Mouse (Mus musculus) hindbrain, embryonic 13.5 days (tissue): ENCODE data around the gene Itgad. TPM values are rescaled to one million over a fixed set of nuclear protein-coding genes. Genes with fewer than 3 reads are reported as not detected.
"Not testable (repeated sequence)": the region's sequence is repeated elsewhere in the genome, so short reads cannot be mapped to it uniquely, and the experiment has no call there.

Experiments used
- ATAC-seq: fragments of 200-750 bp; cut with Nextera tagmentation; 2 replicates; pipeline ENCODE4 v1.8.0; 2017; ENCODE audit warnings: moderate TSS enrichment; ENCODE audit not compliant: low FRiP score
- H3K27ac ChIP-seq: fragments of 300-500 bp; sonication (generic); 2 replicates; pipeline ENCODE4 v1.5.1; 2015; ENCODE audit warnings: inconsistent platforms, mild to moderate bottlenecking, moderate library complexity
- H3K27me3 ChIP-seq: fragments of 300-500 bp; sonication (generic); 2 replicates; pipeline ENCODE4 v1.6.1; 2015; ENCODE audit warnings: mild to moderate bottlenecking, inconsistent platforms
- H3K36me3 ChIP-seq: fragments of 300-500 bp; sonication (generic); 2 replicates; pipeline ENCODE4 v1.6.1; 2015; ENCODE audit warnings: mild to moderate bottlenecking, inconsistent platforms
- H3K4me1 ChIP-seq: fragments of 300-500 bp; sonication (generic); replicated peaks from 2 replicates; pipeline ENCODE4 v1.6.1; 2015; ENCODE audit warnings: inconsistent platforms
- H3K4me2 ChIP-seq: fragments of 300-500 bp; sonication (generic); 2 replicates; pipeline ENCODE4 v1.6.1; 2015; ENCODE audit warnings: inconsistent platforms, mild to moderate bottlenecking, moderate library complexity
- H3K4me3 ChIP-seq: fragments of 300-500 bp; sonication (generic); 2 replicates; pipeline ENCODE4 v1.5.1; 2015; ENCODE audit warnings: mild to moderate bottlenecking, inconsistent platforms
- H3K9ac ChIP-seq: fragments of 300-500 bp; sonication (generic); 2 replicates; pipeline ENCODE4 v1.6.1; 2015; ENCODE audit warnings: mild to moderate bottlenecking, inconsistent platforms
- H3K9me3 ChIP-seq: fragments of 300-500 bp; sonication (generic); 2 replicates; pipeline ENCODE4 v1.6.1; 2016; ENCODE audit warnings: inconsistent platforms
- WGBS: fragments of 180-500 bp; shearing (Covaris S2); methylation state at CpG from one replicate; pipeline ENCODE4 v1.1.7; 2015; 5-methylcytosine and 5-hydroxymethylcytosine counted together
- polyA plus RNA-seq: library from polyadenylated mRNA; unstranded; fragments of >200 nt; fragmentation: Nextera tagmentation; extraction: Ambion mirVana; gene quantifications from 2 replicates; pipeline ENCODE4 v1.2.1, GENCODE M21; 2015

The Itgad gene
- polyA plus RNA-seq, 1 experiment from 2014 or later: not detected

GRCm38 (mm10) chr7:128133596-128133995, 20.6 kb upstream of the Itgad start:
- ATAC-seq: no peak
- H3K4me2 ChIP-seq: no peak overlapping the region
- 80% methylated on average over 2 of the region's 2 CpGs for WGBS
- no peaks in the 10 kb centered on the region for H3K36me3 ChIP-seq
- H3K4me3 ChIP-seq: no peak overlapping the region
- no peak overlapping the region for H3K27ac ChIP-seq
- no peaks in the 10 kb centered on the region for H3K27me3 ChIP-seq
- no peaks in the 10 kb centered on the region for H3K4me1 ChIP-seq
- H3K9ac ChIP-seq: no peak overlapping the region
- no peaks in the 10 kb centered on the region for H3K9me3 ChIP-seq

- H3K9me3 ChIP-seq: no peaks in the 10 kb centered on the region
- no peak overlapping the region for H3K9ac ChIP-seq
- H3K4me1 ChIP-seq: no peaks in the 10 kb centered on the region
- H3K4me3 ChIP-seq: no peak overlapping the region
- WGBS: 51% methylated on average over 4 of the region's 4 CpGs
- H3K4me2 ChIP-seq: no peak overlapping the region
- no peak for ATAC-seq
- H3K27ac ChIP-seq: no peak overlapping the region
- no peaks in the 10 kb centered on the region for H3K36me3 ChIP-seq
- no peaks in the 10 kb centered on the region for H3K27me3 ChIP-seq
Observed at GRCm38 (mm10) chr7:128136927-128137326, 17.2 kb upstream of the Itgad start.

GRCm38 (mm10) chr7:128139611-128140010, 14.6 kb upstream of the Itgad start:
- no peaks in the 10 kb centered on the region for H3K4me1 ChIP-seq

GRCm38 (mm10) chr7:128150970-128151369, 3.2 kb upstream of the Itgad start:
- no peak for ATAC-seq
- H3K27me3 ChIP-seq: no peaks in the 10 kb centered on the region
- H3K4me1 ChIP-seq: no peaks in the 10 kb centered on the region
- no peak overlapping the region for H3K27ac ChIP-seq
- WGBS: 90% methylated on average over 8 of the region's 8 CpGs
- no peaks in the 10 kb centered on the region for H3K9me3 ChIP-seq
- H3K9ac ChIP-seq: no peak overlapping the region
- H3K36me3 ChIP-seq: no peaks in the 10 kb centered on the region
- H3K4me3 ChIP-seq: no peak overlapping the region
- H3K4me2 ChIP-seq: no peak overlapping the region

More at GRCm38 (mm10) chr7:128139611-128140010, 14.6 kb upstream of the Itgad start:
- ATAC-seq: no peak
- H3K4me2 ChIP-seq: no peak overlapping the region
- H3K9me3 ChIP-seq: no peaks in the 10 kb centered on the region
- no peaks in the 10 kb centered on the region for H3K27me3 ChIP-seq
- H3K9ac ChIP-seq: no peak overlapping the region
- H3K4me3 ChIP-seq: no peak overlapping the region
- no peaks in the 10 kb centered on the region for H3K36me3 ChIP-seq
- WGBS: 96% methylated on average over 6 of the region's 6 CpGs
- H3K27ac ChIP-seq: no peak overlapping the region

- Histone ChIP-seq H3K4me1 (no peaks in the 10 kb centered on the region), H3K9ac (no peak overlapping the region), H3K4me3 (no peak overlapping the region), H3K27ac (no peak overlapping the region), H3K27me3 (no peaks in the 10 kb centered on the region), H3K36me3 (no peaks in the 10 kb centered on the region), H3K4me2 (no peak overlapping the region), H3K9me3 (no peaks in the 10 kb centered on the region)
- ATAC-seq: no peak
- WGBS: 77% methylated on average over 10 of the region's 10 CpGs
Observed at GRCm38 (mm10) chr7:128154924-128155323, 748 bp downstream of the Itgad start.

GRCm38 (mm10) chr7:128158688-128159354, 4.6 kb downstream of the Itgad start:
- H3K36me3 ChIP-seq, H3K4me3 ChIP-seq, ATAC-seq, H3K27ac ChIP-seq, H3K4me1 ChIP-seq, H3K4me2 ChIP-seq, H3K9ac ChIP-seq, H3K27me3 ChIP-seq, H3K9me3 ChIP-seq: not testable (repeated sequence)
- WGBS: 83% methylated on average over 8 of the region's 8 CpGs

- no peak overlapping the region for H3K4me2 ChIP-seq
- H3K27me3 ChIP-seq: no peaks in the 10 kb centered on the region
- no peak overlapping the region for H3K4me3 ChIP-seq
- WGBS: 97% methylated on average over 4 of the region's 4 CpGs
- no peaks in the 10 kb centered on the region for H3K36me3 ChIP-seq
- no peaks in the 10 kb centered on the region for H3K4me1 ChIP-seq
- H3K9ac ChIP-seq: no peak overlapping the region
- H3K27ac ChIP-seq: no peak overlapping the region
- no peaks in the 10 kb centered on the region for H3K9me3 ChIP-seq
- ATAC-seq: no peak
Observed at GRCm38 (mm10) chr7:128164001-128164400, 9.8 kb downstream of the Itgad start.

GRCm38 (mm10) chr7:128166391-128166790, 12.2 kb downstream of the Itgad start:
- H3K9ac ChIP-seq: no peak overlapping the region
- no peak overlapping the region for H3K4me2 ChIP-seq
- no peak overlapping the region for H3K4me3 ChIP-seq
- no peaks in the 10 kb centered on the region for H3K9me3 ChIP-seq
- H3K4me1 ChIP-seq: no peaks in the 10 kb centered on the region
- H3K36me3 ChIP-seq: no peaks in the 10 kb centered on the region
- 90% methylated on average over 7 of the region's 7 CpGs for WGBS
- no peaks in the 10 kb centered on the region for H3K27me3 ChIP-seq
- ATAC-seq: no peak
- no peak overlapping the region for H3K27ac ChIP-seq

GRCm38 (mm10) chr7:128169996-128170395, 15.8 kb downstream of the Itgad start:
- ATAC-seq: no peak
- Histone ChIP-seq H3K4me1 (no peaks in the 10 kb centered on the region), H3K4me2 (no peak overlapping the region), H3K27ac (no peak overlapping the region), H3K27me3 (no peaks in the 10 kb centered on the region), H3K36me3 (no peaks in the 10 kb centered on the region), H3K4me3 (no peak overlapping the region), H3K9ac (no peak overlapping the region), H3K9me3 (no peaks in the 10 kb centered on the region)
- 77% methylated on average over 3 of the region's 3 CpGs for WGBS

GRCm38 (mm10) chr7:128178385-128178784, 24.2 kb downstream of the Itgad start:
- Histone ChIP-seq H3K36me3 (no peaks in the 10 kb centered on the region), H3K9me3 (no peaks in the 10 kb centered on the region), H3K4me3 (no peak overlapping the region), H3K9ac (no peak overlapping the region), H3K27me3 (no peaks in the 10 kb centered on the region), H3K4me1 (no peaks in the 10 kb centered on the region), H3K4me2 (no peak overlapping the region), H3K27ac (no peak overlapping the region)
- 77% methylated on average over 2 of the region's 2 CpGs for WGBS
- ATAC-seq: no peak

- Histone ChIP-seq H3K4me3 (no peak overlapping the region), H3K9ac (no peak overlapping the region), H3K27me3 (no peaks in the 10 kb centered on the region), H3K27ac (no peak overlapping the region), H3K4me2 (no peak overlapping the region), H3K4me1 (no peaks in the 10 kb centered on the region), H3K9me3 (no peaks in the 10 kb centered on the region), H3K36me3 (no peaks in the 10 kb centered on the region)
- ATAC-seq: no peak
- WGBS: 87% methylated on average over 7 of the region's 7 CpGs
Observed at GRCm38 (mm10) chr7:128180126-128180525, 25.9 kb downstream of the Itgad start.

GRCm38 (mm10) chr7:128180546-128180945, 26.4 kb downstream of the Itgad start:
- no peak for ATAC-seq
- H3K4me1 ChIP-seq: no peaks in the 10 kb centered on the region
- H3K36me3 ChIP-seq: no peaks in the 10 kb centered on the region
- WGBS: 80% methylated on average over 6 of the region's 6 CpGs
- H3K4me3 ChIP-seq: no peak overlapping the region
- H3K27ac ChIP-seq: no peak overlapping the region
- H3K9me3 ChIP-seq: no peaks in the 10 kb centered on the region
- H3K4me2 ChIP-seq: no peak overlapping the region
- no peaks in the 10 kb centered on the region for H3K27me3 ChIP-seq
- no peak overlapping the region for H3K9ac ChIP-seq

GRCm38 (mm10) chr7:128181691-128182090, 27.5 kb downstream of the Itgad start:
- WGBS: 98% methylated on average over 10 of the region's 10 CpGs
- Histone ChIP-seq H3K4me3 (no peak overlapping the region), H3K27ac (no peak overlapping the region), H3K9ac (no peak overlapping the region), H3K9me3 (no peaks in the 10 kb centered on the region), H3K36me3 (no peaks in the 10 kb centered on the region), H3K4me2 (no peak overlapping the region), H3K4me1 (no peaks in the 10 kb centered on the region), H3K27me3 (no peaks in the 10 kb centered on the region)
- no peak for ATAC-seq
